Mouse (Mus musculus): ENCODE data around the gene Psen1. TPM values are rescaled to one million over a fixed set of nuclear protein-coding genes. Genes with fewer than 3 reads are reported as not detected.

Psen1 gene
- total and polyA plus RNA-seq, 3 experiments, result 28.4 to 61.1 (median 45.8) TPM

DNA sequence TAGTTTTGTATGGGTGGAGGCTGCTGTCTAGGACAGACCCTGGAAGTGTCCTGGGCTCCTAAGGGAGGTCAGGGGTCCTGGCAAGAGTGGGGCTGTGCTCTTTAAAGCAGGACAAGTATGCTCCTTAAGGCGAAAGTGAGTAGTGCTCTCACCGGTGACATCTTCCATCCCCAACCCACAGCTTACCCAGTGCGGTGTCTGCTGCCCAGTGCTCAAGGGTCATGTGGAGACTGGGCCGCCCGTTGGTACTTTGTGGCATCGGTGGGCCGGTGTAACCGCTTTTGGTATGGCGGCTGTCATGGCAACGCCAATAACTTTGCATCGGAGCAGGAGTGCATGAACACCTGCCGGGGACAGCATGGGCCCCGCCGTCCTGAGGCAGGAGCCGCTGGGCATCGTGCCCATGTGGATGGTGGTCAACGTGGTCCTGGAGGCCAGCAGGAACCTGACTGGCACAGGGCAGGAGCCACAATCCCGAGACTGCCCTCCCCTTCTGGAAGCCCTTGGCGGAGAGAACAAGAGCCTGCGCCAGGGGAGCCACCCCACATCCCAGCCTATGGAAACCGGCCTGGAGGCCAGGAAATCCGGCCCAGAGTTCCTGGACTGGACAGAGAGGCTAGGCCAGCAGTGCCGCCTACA, 93.8 kb downstream of the Psen1 start:
- Histone ChIP-seq H3K27ac (ENCODE audit: insufficient read depth, low read depth) (no peak overlapping the region), H3K36me3 (replicated peaks in 1 of 2; ENCODE audit: control insufficient read depth in 1 of 2, insufficient read depth in 1 of 2, low read length in 1 of 2) (no peaks in the 10 kb centered on the region), H3K27me3 (replicated peaks) (no peaks in the 10 kb centered on the region), H3K4me3 (replicated peaks in 1 of 3; ENCODE audit: low read depth in 2 of 3, low read length in 2 of 3, poor library complexity in 1 of 3) (no peak overlapping the region), H3K79me2 (replicated peaks; ENCODE audit: control insufficient read depth, extremely low read depth, insufficient read depth, poor library complexity, severe bottlenecking) (no peaks in the 10 kb centered on the region), H3K4me1 (ENCODE audit: control insufficient read depth in 1 of 2, insufficient read depth in 2 of 2) (peaks cover 0 to 2% of the 10 kb centered on the region in 2 experiments; a peak in 1 of 4 replicates), H3K9ac (ENCODE audit: insufficient read depth, low read depth) (no peak overlapping the region), H3K4me2 (ENCODE audit: insufficient read depth, low read depth, poor library complexity, severe bottlenecking) (no peak overlapping the region), H3K9me3 (replicated peaks; ENCODE audit: low read length) (no peaks in the 10 kb centered on the region)
- TF ChIP-seq KAT2A (IDR thresholded peaks at IDR 0.05; ENCODE audit: insufficient replicate concordance, low read length) (no peak), POLR2AphosphoS2 (IDR thresholded peaks at IDR 0.05; ENCODE audit: low read depth, low read length) (no peak), RAD21 (IDR thresholded peaks at IDR 0.05; ENCODE audit: low read depth, low read length) (no peak), ZMIZ1 (IDR thresholded peaks at IDR 0.05; ENCODE audit: low read depth, low read length) (no peak), MEF2A (IDR thresholded peaks at IDR 0.05; ENCODE audit: borderline replicate concordance, low read depth, low read length) (no peak), TBP (conservative IDR thresholded peaks at IDR 0.05; ENCODE audit: low read depth, low read length) (no peak), ZC3H11A (IDR thresholded peaks at IDR 0.05; ENCODE audit: low read depth, low read length) (no peak), E2F4 (IDR thresholded peaks at IDR 0.05; ENCODE audit: insufficient replicate concordance, low read depth, low read length) (no peak), EP300 (IDR thresholded peaks at IDR 0.05; ENCODE audit: low read length) (no peak), UBTF (IDR thresholded peaks at IDR 0.05; ENCODE audit: low read depth, low read length) (no peak), GABPA (IDR thresholded peaks at IDR 0.05; ENCODE audit: insufficient replicate concordance, low read depth, low read length) (no peak), PAX5 (IDR thresholded peaks at IDR 0.05; ENCODE audit: low read length) (no peak), ELF1 (IDR thresholded peaks at IDR 0.05; ENCODE audit: low read depth, low read length) (no peak)
- dilution Hi-C loops (cut with MboI; ENCODE audit: extremely low pct_ligation_motif_present, extremely low pct_unique_long_range_greater_than_20kb, low sequenced_read_pairs), result no loop called here
- in situ Hi-C loops (cut with MboI; ENCODE audit: low pct_ligation_motif_present, low pct_unique_long_range_greater_than_20kb, low sequenced_read_pairs), result loop anchor here (10.0 to 25.0 kb wide), 2 partner anchors 163 to 281 kb away; partner anchors contain the start of genes Acot3 and Acot5
- DNase-seq (ENCODE audit: extremely low read depth), result no peak

DNA sequence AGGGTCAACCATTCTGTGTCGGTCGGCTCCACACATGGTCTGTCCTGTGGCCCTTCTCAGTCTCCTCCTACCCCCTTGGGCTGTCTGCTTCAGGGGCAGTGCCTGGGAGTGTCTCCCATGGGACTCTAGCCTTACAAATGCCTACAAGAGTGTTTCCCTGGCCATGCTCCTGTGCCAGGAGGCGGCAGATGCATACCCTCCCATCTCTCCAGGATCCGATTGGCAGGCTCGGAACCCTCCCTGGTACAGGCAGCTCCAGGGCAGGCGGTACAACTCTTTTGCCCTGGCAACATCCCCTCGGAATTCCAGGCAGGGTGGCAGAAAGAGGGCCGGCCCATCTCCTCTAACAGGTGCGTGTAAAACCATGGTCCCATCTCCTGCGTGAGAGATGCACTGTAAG, 94.7 kb downstream of the Psen1 start:
- H3K9me3 ChIP-seq (replicated peaks; ENCODE audit: low read length), result no peaks in the 10 kb centered on the region
- H3K27ac ChIP-seq (ENCODE audit: insufficient read depth, low read depth), result no peak overlapping the region
- in situ Hi-C loops (cut with MboI; ENCODE audit: low pct_ligation_motif_present, low pct_unique_long_range_greater_than_20kb, low sequenced_read_pairs) (loop anchor here (10.0 to 25.0 kb wide), 2 partner anchors 162 to 280 kb away; partner anchors contain the start of genes Acot3 and Acot5), dilution Hi-C loops (cut with MboI; ENCODE audit: extremely low pct_ligation_motif_present, extremely low pct_unique_long_range_greater_than_20kb, low sequenced_read_pairs) (no loop called here)
- H3K79me2 ChIP-seq (replicated peaks; ENCODE audit: control insufficient read depth, extremely low read depth, insufficient read depth, poor library complexity, severe bottlenecking), result no peaks in the 10 kb centered on the region
- H3K4me3 ChIP-seq (replicated peaks in 1 of 3; ENCODE audit: low read depth in 2 of 3, low read length in 2 of 3, poor library complexity in 1 of 3), result no peak overlapping the region
- DNase-seq (ENCODE audit: extremely low read depth), result no peak
- no peak overlapping the region for H3K4me2 ChIP-seq (ENCODE audit: insufficient read depth, low read depth, poor library complexity, severe bottlenecking)
- no peaks in the 10 kb centered on the region for H3K4me1 ChIP-seq (ENCODE audit: control insufficient read depth in 1 of 2, insufficient read depth in 2 of 2)
- no peak overlapping the region for H3K9ac ChIP-seq (ENCODE audit: insufficient read depth, low read depth)
- TF ChIP-seq ZC3H11A (IDR thresholded peaks at IDR 0.05; ENCODE audit: low read depth, low read length) (no peak), MAX (IDR thresholded peaks at IDR 0.05; ENCODE audit: low read length) (no peak), ZNF384 (IDR thresholded peaks at IDR 0.05; ENCODE audit: low read depth, low read length) (no peak), CTCF (conservative IDR thresholded peaks at IDR 0.05 in 1 of 2, IDR thresholded peaks at IDR 0.05 in 1 of 2; ENCODE audit: low read depth in 2 of 2, low read length in 2 of 2) (no peak), ETS1 (conservative IDR thresholded peaks at IDR 0.05; ENCODE audit: low read depth, low read length) (no peak), RAD21 (IDR thresholded peaks at IDR 0.05; ENCODE audit: low read depth, low read length) (no peak), TCF12 (IDR thresholded peaks at IDR 0.05; ENCODE audit: low read depth, low read length) (no peak)
- no peaks in the 10 kb centered on the region for H3K36me3 ChIP-seq (replicated peaks in 1 of 2; ENCODE audit: control insufficient read depth in 1 of 2, insufficient read depth in 1 of 2, low read length in 1 of 2)
- no peaks in the 10 kb centered on the region for H3K27me3 ChIP-seq (replicated peaks)

Other genes with a start within 250 kb of the Psen1 start
- 0.42 TPM in 2 replicates for gene Dpf3, start 200.4 kb upstream of the Psen1 start, total RNA-seq (2012; rRNA removed)
- gene Dpf3, start 200.4 kb upstream of the Psen1 start, total RNA-seq (2014; rRNA removed), result 0.85 and 1.2 TPM in 2 replicates
- gene Dpf3, start 200.4 kb upstream of the Psen1 start, polyA plus RNA-seq (2012; ENCODE audit: insufficient read length, low read depth), result 1.2 and 3.2 TPM in 2 replicates
- gene Dcaf4, start 167.7 kb upstream of the Psen1 start, total RNA-seq (2012; rRNA removed), result 22.0 and 22.1 TPM in 2 replicates
- gene Dcaf4, start 167.7 kb upstream of the Psen1 start, total RNA-seq (2014; rRNA removed), result 21.5 and 23.6 TPM in 2 replicates
- 17.3 and 19.4 TPM in 2 replicates for gene Dcaf4, start 167.7 kb upstream of the Psen1 start, polyA plus RNA-seq (2012; ENCODE audit: insufficient read length, low read depth)
- gene Zfyve1, start 90.9 kb upstream of the Psen1 start, total RNA-seq (2012; rRNA removed), result 10.0 and 17.6 TPM in 2 replicates
- 7.2 and 7.3 TPM in 2 replicates for gene Zfyve1, start 90.9 kb upstream of the Psen1 start, total RNA-seq (2014; rRNA removed)
- 6.0 and 10.9 TPM in 2 replicates for gene Zfyve1, start 90.9 kb upstream of the Psen1 start, polyA plus RNA-seq (2012; ENCODE audit: insufficient read length, low read depth)
- gene Rbm25, start 56.9 kb upstream of the Psen1 start, total RNA-seq (2012; rRNA removed), result 58.6 and 75.0 TPM in 2 replicates
- 97.5 and 103 TPM in 2 replicates for gene Rbm25, start 56.9 kb upstream of the Psen1 start, total RNA-seq (2014; rRNA removed)
- 227 and 245 TPM in 2 replicates for gene Rbm25, start 56.9 kb upstream of the Psen1 start, polyA plus RNA-seq (2012; ENCODE audit: insufficient read length, low read depth)
- gene Papln, start 75.5 kb downstream of the Psen1 start, total RNA-seq (2012; rRNA removed), result 0.17 and 0.51 TPM in 2 replicates
- gene Papln, start 75.5 kb downstream of the Psen1 start, total RNA-seq (2014; rRNA removed), result not detected in 2 replicates
- gene Papln, start 75.5 kb downstream of the Psen1 start, polyA plus RNA-seq (2012; ENCODE audit: insufficient read length, low read depth), result 0.07 and 0.09 TPM in 2 replicates
- 5.7 and 6.2 TPM in 2 replicates for gene Numb, start 233.8 kb downstream of the Psen1 start, total RNA-seq (2012; rRNA removed)
- 5.0 and 5.3 TPM in 2 replicates for gene Numb, start 233.8 kb downstream of the Psen1 start, total RNA-seq (2014; rRNA removed)
- 5.7 and 6.9 TPM in 2 replicates for gene Numb, start 233.8 kb downstream of the Psen1 start, polyA plus RNA-seq (2012; ENCODE audit: insufficient read length, low read depth)

Measured in CH12.LX (cell line).